Mouse (Mus musculus) lung, postnatal 0 days (tissue): ENCODE results near the gene Sgms1. TPM values are rescaled to one million over a fixed set of nuclear protein-coding genes. Genes with fewer than 3 reads are reported as not detected.

ENCODE experiments used
- ATAC-seq: fragments of 200-750 bp; cut with Nextera tagmentation; 2 replicates; pipeline ENCODE4 v1.8.0; 2017; ENCODE audit warnings: moderate library complexity
- DNase-seq: peaks from one replicate; pipeline ENCODE4 v3.0.0-alpha.2; 2016; ENCODE audit warnings: low spot score
- H3K27ac ChIP-seq: fragments of 300-500 bp; sonication (generic); 2 replicates; pipeline ENCODE4 v1.5.1; 2014; ENCODE audit warnings: antibody characterized with exemption, mild to moderate bottlenecking, low read length, mixed read lengths
- H3K27me3 ChIP-seq: fragments of 300-500 bp; sonication (generic); replicated peaks from 2 replicates; pipeline ENCODE4 v1.6.1; 2014; ENCODE audit warnings: low read length, mixed read lengths; ENCODE audit not compliant: insufficient read depth
- H3K36me3 ChIP-seq: fragments of 300-500 bp; sonication (generic); 2 replicates; pipeline ENCODE4 v1.6.1; 2014; ENCODE audit warnings: low read length, mixed read lengths; ENCODE audit not compliant: insufficient read depth
- H3K4me1 ChIP-seq: fragments of 300-500 bp; sonication (generic); 2 replicates; pipeline ENCODE4 v1.6.1; 2014; ENCODE audit warnings: antibody characterized with exemption, low read depth, low read length, mixed read lengths; ENCODE audit not compliant: insufficient read depth
- H3K4me2 ChIP-seq: fragments of 300-500 bp; sonication (generic); replicated peaks from 2 replicates; pipeline ENCODE4 v1.6.1; 2014; ENCODE audit warnings: low read depth, mild to moderate bottlenecking, low read length, moderate library complexity, mixed read lengths
- H3K4me3 ChIP-seq: fragments of 300-500 bp; sonication (generic); 2 replicates; pipeline ENCODE4 v1.5.1; 2014; ENCODE audit warnings: low read depth, low read length
- H3K9ac ChIP-seq: fragments of 300-500 bp; sonication (generic); replicated peaks from 2 replicates; pipeline ENCODE4 v1.6.1; 2014; ENCODE audit warnings: low read depth, mild to moderate bottlenecking
- H3K9me3 ChIP-seq: fragments of 300-500 bp; sonication (generic); 2 replicates; pipeline ENCODE4 v1.6.1; 2016; ENCODE audit warnings: low read length, mixed read lengths
- CTCF ChIP-seq: IDR thresholded peaks from 2 replicates; pipeline ENCODE4 v1.5.1; 2016; ENCODE audit warnings: antibody characterized with exemption, mild to moderate bottlenecking
- EP300 ChIP-seq: IDR thresholded peaks from 2 replicates; pipeline ENCODE4 v1.6.1; 2016; ENCODE audit warnings: antibody characterized with exemption, mild to moderate bottlenecking, control low read depth
- WGBS: fragments of 180-500 bp; shearing (Covaris S2); extraction: QIAGEN DNeasy Blood & Tissue Kit; methylation state at CpG from one replicate; pipeline ENCODE4 v1.1.7; 2014; 5-methylcytosine and 5-hydroxymethylcytosine counted together
- polyA plus RNA-seq: library from polyadenylated mRNA; unstranded; fragments of >200 nt; fragmentation: Nextera tagmentation; extraction: Ambion mirVana; gene quantifications from 2 replicates; pipeline ENCODE4 v1.2.1, GENCODE M21; 2015

The Sgms1 gene
- polyA plus RNA-seq, 1 experiment from 2014 or later = 59.3 TPM

GRCm38 (mm10) chr19:32292067-32292739, 97.3 kb downstream of the Sgms1 start:
- DNase-seq = peak; percentile 93
- no peaks in the 10 kb centered on the region for H3K27me3 ChIP-seq
- no peaks in the 10 kb centered on the region for H3K9me3 ChIP-seq
- H3K36me3 ChIP-seq = no peaks in the 10 kb centered on the region
- H3K27ac ChIP-seq = peak overlapping the region; percentile 51
- no peak overlapping the region for H3K9ac ChIP-seq
- H3K4me1 ChIP-seq = peaks cover 15% of the 10 kb centered on the region
- peak overlapping the region; percentile 25 for H3K4me2 ChIP-seq
- TF ChIP-seq CTCF (no peak), EP300 (peak; percentile 84; the same call in 1 of the 2 replicates)
- peak; percentile 85 for ATAC-seq
- WGBS = 24% methylated on average over 12 of the region's 12 CpGs
- H3K4me3 ChIP-seq = no peak overlapping the region

DNA sequence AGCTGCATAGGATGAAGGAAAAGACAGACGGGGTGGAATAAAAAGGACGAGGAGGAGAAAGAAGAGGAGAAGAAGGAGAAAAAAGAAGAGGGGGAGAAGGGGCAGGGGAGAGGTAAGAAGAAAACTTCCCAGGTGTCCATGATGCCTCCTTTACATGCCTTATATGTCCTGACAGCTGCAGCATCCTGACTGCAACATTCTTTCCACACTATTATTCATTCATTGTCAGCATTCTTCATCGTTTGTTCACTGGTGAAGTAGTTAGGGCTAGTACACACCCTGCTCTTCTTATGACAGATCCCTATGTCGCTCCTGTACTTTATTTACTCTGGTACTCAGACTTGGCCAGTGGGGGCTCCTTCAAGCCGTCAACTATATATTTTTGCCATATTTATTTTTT, 98.4 kb downstream of the Sgms1 start:
- peaks cover 15% of the 10 kb centered on the region for H3K4me1 ChIP-seq
- no peaks in the 10 kb centered on the region for H3K9me3 ChIP-seq
- no peaks in the 10 kb centered on the region for H3K36me3 ChIP-seq
- TF ChIP-seq CTCF = no peak
- no peak for TF ChIP-seq EP300
- no peak overlapping the region for H3K4me3 ChIP-seq
- WGBS = 66% methylated on average over 5 of the region's 5 CpGs
- H3K27me3 ChIP-seq = no peaks in the 10 kb centered on the region
- ATAC-seq (no peak), DNase-seq (no peak)
- H3K9ac ChIP-seq = no peak overlapping the region
- no peak overlapping the region for H3K27ac ChIP-seq
- H3K4me2 ChIP-seq = no peak overlapping the region

GRCm38 (mm10) chr19:32288895-32289294, 100.6 kb downstream of the Sgms1 start:
- TF ChIP-seq CTCF = no peak
- TF ChIP-seq EP300 = no peak
- 76% methylated on average over 5 of the region's 5 CpGs for WGBS
- H3K4me1 ChIP-seq = peaks cover 15% of the 10 kb centered on the region
- no peaks in the 10 kb centered on the region for H3K27me3 ChIP-seq
- DNase-seq (no peak), ATAC-seq (no peak)
- no peak overlapping the region for H3K4me3 ChIP-seq
- H3K9me3 ChIP-seq = no peaks in the 10 kb centered on the region
- H3K9ac ChIP-seq = no peak overlapping the region
- no peak overlapping the region for H3K27ac ChIP-seq
- no peak overlapping the region for H3K4me2 ChIP-seq
- H3K36me3 ChIP-seq = no peaks in the 10 kb centered on the region

GRCm38 (mm10) chr19:32287839-32288238, 101.7 kb downstream of the Sgms1 start:
- Histone ChIP-seq H3K9ac (no peak overlapping the region), H3K4me3 (no peak overlapping the region), H3K9me3 (no peaks in the 10 kb centered on the region), H3K36me3 (no peaks in the 10 kb centered on the region), H3K27ac (no peak overlapping the region), H3K4me1 (peaks cover 8% of the 10 kb centered on the region; the same call in 1 of the 2 replicates), H3K27me3 (no peaks in the 10 kb centered on the region), H3K4me2 (no peak overlapping the region)
- no peak for DNase-seq
- no peak for ATAC-seq
- WGBS = 65% methylated on average over 3 of the region's 3 CpGs
- no peak for TF ChIP-seq CTCF
- TF ChIP-seq EP300 = no peak

DNA sequence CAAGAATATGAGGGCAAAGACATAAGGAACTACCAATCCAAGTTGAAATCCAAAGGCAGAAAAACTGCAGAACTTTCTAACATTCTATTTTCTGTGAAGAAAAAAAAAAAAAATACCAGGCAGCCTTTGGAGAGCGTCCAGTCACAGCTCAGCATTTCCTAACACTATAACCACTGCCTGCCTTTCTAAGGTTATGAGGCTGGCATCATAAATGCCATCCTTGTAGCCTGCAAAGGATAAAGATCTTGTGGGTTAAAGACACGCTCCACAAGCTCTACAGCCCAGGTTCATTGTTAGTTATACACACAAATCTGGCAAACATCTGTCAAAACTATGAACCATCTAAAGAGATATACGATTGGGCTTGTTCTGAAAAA, 104.1 kb downstream of the Sgms1 start:
- H3K27me3 ChIP-seq = no peaks in the 10 kb centered on the region
- H3K36me3 ChIP-seq = no peaks in the 10 kb centered on the region
- H3K4me1 ChIP-seq = no peaks in the 10 kb centered on the region
- no peak overlapping the region for H3K9ac ChIP-seq
- H3K4me3 ChIP-seq = no peak overlapping the region
- H3K9me3 ChIP-seq = no peaks in the 10 kb centered on the region
- no peak for DNase-seq
- H3K27ac ChIP-seq = no peak overlapping the region
- no peak for ATAC-seq
- 77% methylated on average over 3 of the region's 3 CpGs for WGBS
- H3K4me2 ChIP-seq = no peak overlapping the region
- no peak for TF ChIP-seq EP300
- TF ChIP-seq CTCF = no peak

GRCm38 (mm10) chr19:32284681-32285454, 104.6 kb downstream of the Sgms1 start:
- DNase-seq (no peak), ATAC-seq (no peak)
- Histone ChIP-seq H3K4me1 (no peaks in the 10 kb centered on the region), H3K36me3 (no peaks in the 10 kb centered on the region), H3K9me3 (no peaks in the 10 kb centered on the region), H3K4me3 (no peak overlapping the region), H3K9ac (no peak overlapping the region), H3K27me3 (no peaks in the 10 kb centered on the region), H3K27ac (no peak overlapping the region), H3K4me2 (no peak overlapping the region)
- no peak for TF ChIP-seq EP300
- no peak for TF ChIP-seq CTCF
- WGBS = 93% methylated on average over 5 of the region's 5 CpGs
